Mouse (Mus musculus) liver, adult 2 months (tissue): Measurements from ENCODE around the gene Art3.

Source experiments
- CTCF ChIP-seq: fragments of 200-500 bp; IDR thresholded peaks from 2 replicates; pipeline ENCODE4 v1.5.1; 2011; ENCODE audit warnings: low read depth, low read length, control low read depth
- POLR2A ChIP-seq: fragments of 200-500 bp; IDR thresholded peaks from 2 replicates; pipeline ENCODE4 v1.6.1; 2011; ENCODE audit warnings: low read length, control low read depth; ENCODE audit not compliant: insufficient read depth; ENCODE audit errors: extremely low read depth

DNA sequence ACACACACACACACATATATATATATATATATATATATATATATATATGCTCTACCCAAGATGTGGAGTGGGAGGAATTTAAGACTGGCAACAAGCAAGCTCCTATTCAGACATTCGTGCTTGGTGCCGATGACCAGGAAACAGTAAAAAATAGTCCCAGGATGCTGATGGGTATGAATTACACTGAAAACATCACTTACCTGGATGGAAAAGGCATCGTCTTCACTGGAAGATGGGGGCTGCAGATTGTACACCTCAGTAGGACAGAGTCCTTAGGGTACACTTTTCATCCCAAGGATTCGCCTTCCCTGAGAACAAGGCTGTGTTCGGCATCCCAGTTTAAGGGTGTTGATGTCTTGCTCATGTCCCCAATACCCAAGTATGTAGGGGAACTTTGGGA lies 32.4 kb downstream of the Art3 start:
- TF ChIP-seq CTCF, result no peak
- TF ChIP-seq POLR2A, result no peak
